Mouse (Mus musculus) right cerebral cortex, postnatal 4 days (tissue): ENCODE data around the gene Krt15.

ENCODE experiments used
- DNase-seq: peaks from one replicate; pipeline ENCODE4 v3.0.0-alpha.2; 2022

The Krt15 gene

DNA sequence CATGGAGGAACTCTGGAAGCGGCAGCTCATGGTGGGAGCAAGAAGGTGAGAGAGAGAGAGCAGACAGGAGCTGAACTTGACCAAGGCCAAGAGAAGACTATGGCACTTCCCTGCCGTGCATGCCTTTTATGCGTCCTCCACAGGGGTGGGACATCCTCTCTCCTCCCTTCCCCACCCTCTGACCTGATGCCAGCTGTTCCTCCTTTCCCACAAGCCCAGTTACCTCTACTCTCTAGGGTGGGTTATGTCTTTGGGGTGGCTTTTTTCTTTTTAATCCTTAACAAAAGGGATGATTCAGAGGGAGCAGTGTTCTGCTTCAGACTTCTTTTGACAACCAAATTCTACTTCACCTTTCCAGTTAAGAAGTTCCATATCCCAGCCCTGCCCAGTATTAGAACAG is 14.3 kb downstream of the Krt15 start, which contains the start of gene Krt13:
TSS of gene Krt13 (minus strand) at position 101 of the 400 bp plus-strand sequence.
- DNase-seq: no peak

DNA sequence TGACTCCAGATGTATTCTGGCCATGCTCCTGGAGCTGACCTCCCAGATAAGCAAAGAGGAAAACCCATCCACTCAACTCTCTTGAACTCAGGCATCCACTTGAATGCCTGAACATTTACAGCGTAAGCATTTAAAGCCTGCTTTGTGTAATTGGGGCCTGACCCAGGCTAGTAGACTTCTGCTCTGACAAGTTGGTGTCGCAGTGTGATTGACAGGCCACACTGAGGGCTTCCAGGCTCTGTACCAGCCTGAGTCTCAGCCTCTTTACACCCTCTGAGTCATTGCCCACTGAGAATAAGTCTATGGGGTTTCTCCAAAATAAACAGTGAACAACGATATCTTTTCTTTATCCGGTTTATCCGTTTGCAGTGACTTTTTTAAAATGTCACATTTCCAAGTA is 15.4 kb downstream of the Krt15 start:
- DNase-seq: no peak

DNA sequence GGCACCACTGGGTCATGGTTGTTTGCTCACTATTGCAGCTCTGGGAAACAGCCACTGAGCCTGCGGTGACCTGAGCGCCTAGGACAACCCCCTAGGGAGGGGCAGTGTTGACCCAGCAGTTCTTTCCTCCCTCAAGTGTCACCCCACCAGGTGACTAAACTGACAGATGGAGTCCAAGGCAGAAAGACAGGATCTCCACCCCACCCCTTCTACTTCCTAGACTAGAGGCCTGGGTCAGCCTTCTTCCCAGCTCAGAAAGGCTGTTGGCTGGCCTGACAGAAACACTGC is 22.0 kb downstream of the Krt15 start:
- no peak for DNase-seq

DNA sequence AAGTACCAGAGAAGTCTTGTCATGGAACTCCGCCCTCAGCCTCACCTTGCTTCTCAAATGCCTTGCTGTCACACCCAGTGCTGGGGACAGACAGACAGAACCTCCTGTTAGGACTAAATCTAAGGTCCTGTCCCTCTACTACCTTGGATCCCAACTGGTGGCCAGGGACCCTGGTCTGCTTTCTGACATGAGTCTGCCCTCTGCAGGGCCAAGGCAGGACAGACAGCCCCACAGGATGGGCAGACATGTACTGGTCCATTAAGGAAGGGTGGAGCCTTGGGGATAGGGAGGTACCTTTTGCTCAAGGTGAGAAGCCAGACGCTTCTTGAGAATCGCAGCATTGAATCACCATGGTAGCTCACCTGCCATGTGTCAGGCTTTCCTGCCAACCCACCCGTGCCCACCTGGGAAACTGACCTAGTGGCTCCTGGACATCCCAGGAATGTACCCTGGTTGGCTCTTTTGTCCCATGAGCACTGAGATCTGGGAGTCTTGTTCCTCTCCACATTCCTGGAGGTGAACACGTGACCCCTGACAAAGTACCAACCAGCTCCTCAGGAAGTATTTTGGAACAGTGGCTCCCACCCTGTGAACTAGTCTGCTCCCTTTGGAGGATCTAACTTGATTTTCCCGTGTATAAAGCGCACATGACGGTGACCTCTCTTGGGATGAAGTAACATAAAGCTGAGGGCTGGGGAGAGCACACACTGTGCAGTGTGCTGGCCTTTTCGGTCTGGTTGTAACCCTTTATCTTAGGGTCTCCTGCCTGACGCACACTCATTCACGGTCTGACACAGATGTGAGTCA is 22.6 kb downstream of the Krt15 start:
- DNase-seq: no peak

DNA sequence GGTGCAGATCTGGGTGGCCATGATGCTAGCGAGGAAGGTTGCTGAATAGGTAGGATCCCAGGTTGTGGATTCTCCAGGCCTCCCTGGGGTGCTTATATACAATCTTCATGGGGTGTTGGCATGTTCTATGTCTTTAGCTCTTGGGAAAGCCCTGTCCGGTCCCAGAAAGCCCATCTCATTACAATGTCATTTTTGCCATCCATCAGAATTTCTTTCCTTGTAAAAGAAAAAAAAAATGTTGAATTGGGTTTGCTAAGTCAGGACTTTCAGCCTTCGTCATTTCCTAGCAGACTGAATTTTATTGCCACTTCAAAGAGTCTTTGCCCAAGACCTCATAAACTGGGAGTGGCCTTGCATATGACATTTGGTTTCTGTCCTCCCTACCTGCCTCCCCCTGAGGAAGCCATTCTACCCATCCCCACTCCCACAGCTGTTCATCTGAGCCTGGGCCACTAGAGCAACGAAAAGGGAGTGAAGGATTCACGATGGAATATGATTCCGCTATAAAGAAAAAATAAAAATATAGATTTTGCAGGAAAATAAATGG is 30.1 kb downstream of the Krt15 start, which contains the start of gene Krt36:
TSS of gene Krt36 (minus strand) at position 51 of the 547 bp plus-strand sequence.
- DNase-seq: no peak

DNA sequence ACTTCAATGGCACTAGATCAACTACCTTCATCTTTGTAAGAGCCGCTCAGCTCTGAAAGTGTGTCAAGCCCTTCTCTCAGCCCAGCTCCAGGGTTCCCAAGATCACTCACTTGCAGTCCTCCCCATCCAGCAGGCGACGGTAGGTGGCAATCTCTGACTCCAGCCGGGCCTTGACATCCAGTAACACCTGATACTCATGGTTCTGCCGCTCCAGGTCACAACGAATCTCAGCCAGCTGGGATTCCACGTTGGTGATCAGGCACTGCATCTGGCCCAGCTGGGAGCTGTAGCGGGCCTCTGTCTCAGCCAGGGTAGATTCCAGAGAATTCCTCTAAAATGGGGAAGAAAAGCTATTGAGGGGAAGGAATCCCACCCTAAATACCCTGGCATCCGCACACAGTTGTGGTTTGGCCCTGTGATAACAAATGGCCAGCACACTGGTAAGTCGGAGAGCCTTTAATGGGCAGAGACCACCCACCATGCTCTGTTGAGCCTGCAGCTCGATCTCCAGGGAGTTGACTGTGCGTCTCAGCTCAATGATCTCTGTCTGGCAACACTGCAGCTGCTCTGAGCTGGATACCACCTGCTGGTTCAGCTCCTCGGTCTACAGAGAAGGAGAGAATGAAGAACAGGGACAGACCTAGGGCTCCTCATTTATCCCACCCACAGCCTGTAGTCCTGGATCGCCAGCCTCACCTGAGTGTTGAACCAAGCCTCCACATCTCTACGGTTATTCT is 32.9 kb downstream of the Krt15 start:
- DNase-seq: no peak

DNA sequence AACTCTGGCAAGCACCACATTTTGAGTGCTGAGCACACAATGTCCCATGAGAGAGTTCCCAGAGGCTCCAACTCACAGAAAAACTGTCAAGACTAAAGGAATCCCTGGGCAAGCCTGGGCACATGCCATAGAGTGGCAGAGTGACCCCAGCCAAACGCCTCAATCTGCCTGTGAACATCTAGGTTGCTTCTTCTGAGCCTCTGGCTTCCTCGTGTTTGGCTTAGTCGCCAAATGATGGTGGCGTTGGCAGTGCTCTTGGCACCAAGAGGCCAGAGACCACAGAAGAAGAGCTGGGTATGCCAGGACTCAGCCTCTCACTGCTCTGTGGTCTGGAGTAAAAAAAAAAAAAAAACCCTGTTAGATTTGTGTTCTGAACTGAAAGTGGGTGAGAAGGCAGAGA is 35.3 kb downstream of the Krt15 start:
- DNase-seq: no peak

DNA sequence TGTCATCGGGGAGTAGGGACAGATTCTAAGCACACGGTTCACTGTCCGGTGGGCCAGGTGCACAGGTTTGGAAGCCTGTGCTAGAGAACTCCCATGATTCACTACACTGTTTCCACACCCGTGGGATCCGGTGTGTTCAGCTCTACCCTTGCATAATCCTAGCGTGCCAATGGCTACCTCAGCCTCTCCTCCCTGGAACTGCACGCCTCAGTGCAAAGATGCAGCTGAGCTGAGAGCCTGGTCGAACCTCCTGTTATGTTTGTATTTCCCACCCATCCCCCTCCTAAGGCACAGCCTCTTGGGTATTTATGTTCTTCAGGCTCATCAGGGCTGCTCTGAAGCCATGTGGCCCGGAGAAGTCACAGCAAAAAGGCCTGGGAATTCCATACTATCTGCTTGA is 37.9 kb downstream of the Krt15 start:
- DNase-seq: no peak

DNA sequence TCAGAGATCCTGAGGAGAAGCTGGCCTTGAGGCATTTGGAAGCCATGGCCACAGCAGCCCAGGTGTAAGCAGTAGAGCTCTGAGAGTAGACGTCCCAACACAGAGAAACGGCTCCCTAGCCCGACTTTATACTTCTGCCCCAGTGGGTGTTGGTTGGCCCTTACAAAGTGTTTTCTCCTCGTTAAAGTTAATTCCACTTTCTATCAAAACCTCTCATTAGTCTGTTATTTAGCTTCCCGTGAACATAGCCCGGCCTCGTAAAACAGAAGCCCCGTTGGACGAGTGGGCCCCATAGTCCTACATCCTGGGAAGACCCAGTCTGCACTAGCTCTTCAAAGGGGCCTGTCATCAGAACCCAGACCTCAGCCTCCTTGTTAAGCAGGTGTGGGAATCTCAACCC is 39.6 kb downstream of the Krt15 start, which contains the start of gene Krt35:
TSS of gene Krt35 (minus strand) at position 101 of the 400 bp plus-strand sequence.
- no peak for DNase-seq

DNA sequence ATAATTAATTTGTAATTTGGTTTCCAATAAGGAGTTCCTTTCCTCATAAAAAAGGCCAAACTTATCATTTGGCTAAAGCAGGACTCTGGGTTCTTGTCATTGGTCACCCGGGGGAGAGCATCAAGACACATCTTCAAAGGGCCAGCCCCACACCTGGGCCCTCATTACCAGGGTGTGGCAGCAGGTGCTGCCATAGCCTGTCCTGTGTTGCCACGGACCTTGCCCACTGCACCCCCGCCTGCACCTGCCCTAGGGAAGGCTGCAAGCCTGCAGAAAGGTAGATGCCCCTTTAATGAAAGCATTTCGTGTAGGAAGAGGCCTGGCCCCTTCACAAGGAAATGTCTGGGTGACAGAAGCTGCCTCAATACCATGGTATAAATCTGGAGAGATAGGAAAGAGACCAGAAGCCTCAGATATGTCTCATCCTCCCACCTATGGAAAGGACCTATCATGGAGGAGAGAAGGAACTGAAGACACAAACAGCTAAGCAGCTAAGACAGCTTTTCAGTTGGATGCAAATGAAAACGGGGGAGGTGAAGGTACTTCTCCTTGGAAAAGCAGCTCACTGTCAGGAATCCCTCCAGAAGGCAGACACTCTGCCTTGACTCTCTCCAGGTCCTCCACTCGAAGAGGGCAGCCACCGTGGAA is 47.2 kb downstream of the Krt15 start:
- no peak for DNase-seq

DNA sequence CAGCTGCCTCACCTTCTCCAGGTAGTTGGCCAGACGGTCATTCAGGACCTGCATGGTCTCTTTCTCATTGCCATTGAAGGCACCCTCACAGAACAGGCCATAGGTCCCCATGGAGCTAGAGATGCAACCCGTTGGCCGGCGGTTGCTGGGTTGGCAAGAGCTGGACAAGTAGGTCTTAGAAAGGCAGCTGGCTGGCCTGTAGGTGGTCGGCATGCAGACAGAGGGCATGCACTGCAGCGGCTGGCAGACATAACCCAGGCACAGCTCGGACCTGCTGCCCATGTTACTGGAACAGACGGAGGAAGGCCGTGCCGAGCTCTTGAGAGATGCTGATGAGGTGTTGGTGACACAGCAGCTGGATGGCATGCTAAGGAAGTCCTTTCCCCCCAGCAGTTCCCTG is 47.9 kb downstream of the Krt15 start, which contains the start of gene Krt32:
TSS of gene Krt32 (minus strand) at position 366 of the 400 bp plus-strand sequence.
- no peak for DNase-seq
